Mouse (Mus musculus): ENCODE results near the gene Ptbp3.

GRCm38 (mm10) chr4:59565571-59566188 is 16.5 kb upstream of the Ptbp3 start:
- TF ChIP-seq CTCF (IDR thresholded peaks at IDR 0.05; ENCODE audit: control insufficient read depth, insufficient read depth, insufficient read length) (no peak), MAX (IDR thresholded peaks at IDR 0.05) (no peak), USF1 (IDR thresholded peaks at IDR 0.05; ENCODE audit: low read depth) (no peak), MYOD1 (IDR thresholded peaks at IDR 0.05; ENCODE audit: control insufficient read depth, insufficient read length, low read depth) (no peak)
